Mouse (Mus musculus) intestine, embryonic 16.5 days (tissue): ENCODE measurements at regions not wholly inside any gene's neighbourhood (a gene's known extent, or its start where the extent isn't known, plus 50 kb on each side); places are given as distances from the start of the nearest gene placed in this dataset.

ENCODE experiments used
- ATAC-seq: fragments of 200-750 bp; cut with Nextera tagmentation; 2 replicates; pipeline ENCODE4 v1.8.0; 2017; ENCODE audit warnings: moderate TSS enrichment, moderate library complexity
- H3K27ac ChIP-seq: fragments of 300-500 bp; sonication (generic); 2 replicates; pipeline ENCODE4 v1.5.1; 2014; ENCODE audit warnings: mild to moderate bottlenecking, low read length
- H3K27me3 ChIP-seq: fragments of 300-500 bp; sonication (generic); replicated peaks from 2 replicates; pipeline ENCODE4 v1.6.1; 2014; ENCODE audit warnings: low read length, control low read depth, mixed read lengths; ENCODE audit not compliant: control insufficient read depth, insufficient read depth
- H3K36me3 ChIP-seq: fragments of 300-500 bp; sonication (generic); 2 replicates; pipeline ENCODE4 v1.6.1; 2014; ENCODE audit warnings: low read length, control low read depth; ENCODE audit not compliant: control insufficient read depth, insufficient read depth
- H3K4me1 ChIP-seq: fragments of 300-500 bp; sonication (generic); 2 replicates; pipeline ENCODE4 v1.6.1; 2014; ENCODE audit warnings: low read length, control low read depth, mixed read lengths; ENCODE audit not compliant: control insufficient read depth, insufficient read depth
- H3K4me2 ChIP-seq: fragments of 300-500 bp; sonication (generic); 2 replicates; pipeline ENCODE4 v1.6.1; 2014; ENCODE audit warnings: low read depth, low read length, control low read depth
- H3K4me3 ChIP-seq: fragments of 300-500 bp; sonication (generic); 2 replicates; pipeline ENCODE4 v1.5.1; 2014; ENCODE audit warnings: mild to moderate bottlenecking, low read length
- H3K9ac ChIP-seq: fragments of 300-500 bp; sonication (generic); 2 replicates; pipeline ENCODE4 v1.6.1; 2014; ENCODE audit warnings: low read depth, low read length
- H3K9me3 ChIP-seq: fragments of 300-500 bp; sonication (generic); 2 replicates; pipeline ENCODE4 v1.6.1; 2016; ENCODE audit warnings: low read length, control low read depth; ENCODE audit not compliant: control insufficient read depth
- WGBS: fragments of 180-500 bp; shearing (Covaris S2); extraction: QIAGEN DNeasy Blood & Tissue Kit; methylation state at CpG from one replicate; pipeline ENCODE4 v1.1.7; 2014; 5-methylcytosine and 5-hydroxymethylcytosine counted together

GRCm38 (mm10) chrX:167103501-167104246, 105.4 kb downstream of the Tmsb4x start:
- H3K9me3 ChIP-seq, result no peaks in the 10 kb centered on the region
- no peaks in the 10 kb centered on the region for H3K4me1 ChIP-seq
- no peaks in the 10 kb centered on the region for H3K36me3 ChIP-seq
- 0 out of 2 replicates have a peak overlapping the region, but pooled peaks have one; percentile 18 for H3K27ac ChIP-seq
- no peak overlapping the region for H3K4me3 ChIP-seq
- H3K9ac ChIP-seq, result no peak overlapping the region
- no peak overlapping the region for H3K4me2 ChIP-seq
- H3K27me3 ChIP-seq, result peaks cover 3% of the 10 kb centered on the region; the same call in 1 of the 2 replicates
- no peak for ATAC-seq
- WGBS, result 46% methylated on average over 12 of the region's 12 CpGs

DNA sequence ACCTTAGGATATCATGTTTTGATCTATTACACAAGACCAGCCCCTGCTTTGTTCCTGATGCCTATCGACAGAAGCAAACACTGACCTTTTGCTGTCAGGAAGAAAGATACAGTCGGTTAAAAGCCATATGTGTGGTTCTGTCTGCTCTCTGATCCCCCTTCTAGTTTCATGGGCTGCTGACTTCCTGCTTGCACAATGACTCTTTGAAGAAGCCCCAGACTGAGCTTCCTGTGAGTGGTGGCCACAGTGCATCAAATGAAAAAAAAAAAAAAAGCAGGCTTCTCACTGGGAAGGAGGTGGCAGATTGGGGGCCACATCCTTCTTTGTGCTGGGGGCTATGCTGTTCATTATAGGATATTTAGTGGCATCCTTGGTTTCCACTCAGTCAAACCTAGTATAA, 107.2 kb downstream of the Tmsb4x start:
- Histone ChIP-seq H3K9ac (no peak overlapping the region), H3K9me3 (no peaks in the 10 kb centered on the region), H3K36me3 (no peaks in the 10 kb centered on the region), H3K4me3 (no peak overlapping the region), H3K4me1 (no peaks in the 10 kb centered on the region), H3K27me3 (no peaks in the 10 kb centered on the region), H3K4me2 (no peak overlapping the region), H3K27ac (no peak overlapping the region)
- no peak for ATAC-seq
- WGBS, result 36% methylated on average over 2 of the region's 2 CpGs

DNA sequence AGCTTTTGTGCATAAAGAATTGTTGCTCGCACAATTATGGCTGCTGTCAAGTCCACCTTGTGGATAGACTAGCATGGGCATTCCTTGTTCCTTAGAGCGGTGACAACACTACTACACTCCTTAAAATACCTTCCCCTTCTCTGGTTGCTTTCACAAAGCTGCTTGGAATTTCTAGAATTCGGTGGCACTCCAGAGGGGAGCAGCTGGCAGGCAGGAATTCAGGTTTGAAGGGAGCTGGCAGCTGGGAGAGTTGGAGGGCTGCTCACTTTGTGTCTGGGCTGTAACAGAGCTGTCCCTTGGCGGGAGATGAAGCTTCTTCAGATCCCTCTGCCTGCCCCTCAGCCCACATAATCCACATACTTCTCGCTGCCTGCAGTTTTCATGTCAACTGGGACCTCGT, 109.7 kb downstream of the Tmsb4x start:
- H3K4me2 ChIP-seq, result no peak overlapping the region
- H3K9ac ChIP-seq, result no peak overlapping the region
- 46% methylated on average over 6 of the region's 6 CpGs for WGBS
- no peaks in the 10 kb centered on the region for H3K27me3 ChIP-seq
- no peak overlapping the region for H3K4me3 ChIP-seq
- H3K27ac ChIP-seq, result no peak overlapping the region
- no peaks in the 10 kb centered on the region for H3K4me1 ChIP-seq
- H3K36me3 ChIP-seq, result no peaks in the 10 kb centered on the region
- ATAC-seq, result no peak
- H3K9me3 ChIP-seq, result no peaks in the 10 kb centered on the region

GRCm38 (mm10) chrX:167098914-167099313, 110.2 kb downstream of the Tmsb4x start:
- no peaks in the 10 kb centered on the region for H3K27me3 ChIP-seq
- 70% methylated on average over 3 of the region's 3 CpGs for WGBS
- H3K4me3 ChIP-seq, result no peak overlapping the region
- H3K27ac ChIP-seq, result no peak overlapping the region
- no peaks in the 10 kb centered on the region for H3K4me1 ChIP-seq
- H3K36me3 ChIP-seq, result no peaks in the 10 kb centered on the region
- no peaks in the 10 kb centered on the region for H3K9me3 ChIP-seq
- ATAC-seq, result no peak
- no peak overlapping the region for H3K4me2 ChIP-seq
- no peak overlapping the region for H3K9ac ChIP-seq

- Histone ChIP-seq H3K4me2 (no peak overlapping the region), H3K4me1 (0 out of 2 replicates have a peak, but pooled peaks cover 3% of the 10 kb centered on the region), H3K27me3 (peaks cover 3% of the 10 kb centered on the region), H3K9ac (no peak overlapping the region), H3K36me3 (no peaks in the 10 kb centered on the region), H3K4me3 (no peak overlapping the region), H3K27ac (peak overlapping the region; percentile 33; the same call in 1 of the 2 replicates), H3K9me3 (no peaks in the 10 kb centered on the region)
- peak; percentile 99 for ATAC-seq
- WGBS, result 56% methylated on average over 1 of the region's 1 CpGs
These were observed 117.3 kb downstream of the Tmsb4x start for GRCm38 (mm10) chrX:167091841-167092240.

- H3K36me3 ChIP-seq, result no peaks in the 10 kb centered on the region
- H3K27ac ChIP-seq, result no peak overlapping the region
- no peak overlapping the region for H3K4me2 ChIP-seq
- no peak overlapping the region for H3K9ac ChIP-seq
- 66% methylated on average over 3 of the region's 3 CpGs for WGBS
- no peaks in the 10 kb centered on the region for H3K9me3 ChIP-seq
- H3K4me1 ChIP-seq, result 0 out of 2 replicates have a peak, but pooled peaks cover 3% of the 10 kb centered on the region
- ATAC-seq, result no peak
- no peak overlapping the region for H3K4me3 ChIP-seq
- peaks cover 3% of the 10 kb centered on the region for H3K27me3 ChIP-seq
These were observed 120.2 kb downstream of the Tmsb4x start for GRCm38 (mm10) chrX:167088930-167089329.

DNA sequence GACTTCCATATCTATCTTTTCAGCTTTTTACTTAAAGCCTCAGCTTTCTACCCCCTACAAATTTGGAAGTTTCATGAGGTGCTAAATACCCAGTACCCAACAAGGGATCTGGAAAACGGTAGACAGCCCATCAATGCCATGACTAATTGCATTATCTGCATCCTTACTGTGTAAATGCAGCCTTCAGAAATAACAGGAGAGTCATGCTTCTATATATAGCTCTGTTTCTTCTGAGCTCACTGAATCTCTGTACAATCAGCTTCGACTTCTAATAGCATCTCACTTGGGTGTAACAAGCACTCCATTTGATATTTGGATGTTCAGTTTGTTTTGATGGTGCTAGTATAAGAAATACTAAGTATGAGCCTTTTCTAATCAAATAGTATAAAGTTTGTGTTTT, 120.7 kb downstream of the Tmsb4x start:
- Histone ChIP-seq H3K27ac (no peak overlapping the region), H3K4me1 (0 out of 2 replicates have a peak, but pooled peaks cover 3% of the 10 kb centered on the region), H3K4me2 (no peak overlapping the region), H3K9me3 (no peaks in the 10 kb centered on the region), H3K4me3 (no peak overlapping the region), H3K9ac (no peak overlapping the region), H3K36me3 (no peaks in the 10 kb centered on the region), H3K27me3 (peaks cover 3% of the 10 kb centered on the region)
- 60% methylated on average over 2 of the region's 2 CpGs for WGBS
- no peak for ATAC-seq

- WGBS, result 56% methylated on average over 3 of the region's 3 CpGs
- H3K9me3 ChIP-seq, result no peaks in the 10 kb centered on the region
These were observed 128.3 kb downstream of the Tmsb4x start for GRCm38 (mm10) chrX:167080821-167081220.

DNA sequence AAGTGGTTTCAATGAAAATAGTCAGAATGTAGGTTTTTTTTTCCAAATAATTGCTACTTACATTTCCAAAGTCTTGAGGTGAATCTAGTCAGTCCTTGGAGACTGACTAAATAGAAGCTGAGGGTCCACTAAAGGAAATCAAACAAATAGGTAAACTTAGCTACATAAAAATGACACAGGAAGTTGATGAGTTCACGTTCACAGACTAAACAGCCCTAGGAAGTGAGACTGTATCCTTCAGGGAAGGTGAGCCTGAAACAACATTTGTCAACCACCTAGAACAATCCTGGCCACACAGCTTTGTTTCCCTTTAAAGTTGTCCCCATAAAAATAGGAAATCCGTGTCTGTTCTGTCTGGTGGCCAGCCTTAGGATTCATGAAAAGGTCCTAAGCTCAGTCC, 140.0 kb downstream of the Tmsb4x start:
- 59% methylated on average over 2 of the region's 2 CpGs for WGBS
- no peaks in the 10 kb centered on the region for H3K36me3 ChIP-seq
- H3K9ac ChIP-seq, result no peak overlapping the region
- H3K4me3 ChIP-seq, result no peak overlapping the region
- no peaks in the 10 kb centered on the region for H3K27me3 ChIP-seq
- H3K27ac ChIP-seq, result no peak overlapping the region
- no peaks in the 10 kb centered on the region for H3K9me3 ChIP-seq
- no peak for ATAC-seq
- H3K4me2 ChIP-seq, result no peak overlapping the region
- H3K4me1 ChIP-seq, result no peaks in the 10 kb centered on the region

More at GRCm38 (mm10) chrX:167080821-167081220, 128.3 kb downstream of the Tmsb4x start:
- no peaks in the 10 kb centered on the region for H3K36me3 ChIP-seq
- H3K4me2 ChIP-seq, result no peak overlapping the region
- H3K27ac ChIP-seq, result no peak overlapping the region
- H3K9ac ChIP-seq, result no peak overlapping the region
- no peaks in the 10 kb centered on the region for H3K4me1 ChIP-seq
- ATAC-seq, result no peak
- no peaks in the 10 kb centered on the region for H3K27me3 ChIP-seq
- H3K4me3 ChIP-seq, result no peak overlapping the region

GRCm38 (mm10) chrX:167067918-167068317, 141.2 kb downstream of the Tmsb4x start:
- no peak for ATAC-seq
- Histone ChIP-seq H3K4me1 (no peaks in the 10 kb centered on the region), H3K9me3 (no peaks in the 10 kb centered on the region), H3K27me3 (no peaks in the 10 kb centered on the region), H3K4me3 (no peak overlapping the region), H3K36me3 (no peaks in the 10 kb centered on the region), H3K27ac (no peak overlapping the region), H3K4me2 (no peak overlapping the region), H3K9ac (no peak overlapping the region)
- WGBS, result 82% methylated on average over 3 of the region's 3 CpGs
